Mouse (Mus musculus): Measurements from ENCODE around the gene Klf9. TPM values are rescaled to one million over a fixed set of nuclear protein-coding genes. Genes with fewer than 3 reads are reported as not detected.

Klf9 gene
- polyA plus RNA-seq, 1 experiment from 2014 or later, result 0.96 TPM

DNA sequence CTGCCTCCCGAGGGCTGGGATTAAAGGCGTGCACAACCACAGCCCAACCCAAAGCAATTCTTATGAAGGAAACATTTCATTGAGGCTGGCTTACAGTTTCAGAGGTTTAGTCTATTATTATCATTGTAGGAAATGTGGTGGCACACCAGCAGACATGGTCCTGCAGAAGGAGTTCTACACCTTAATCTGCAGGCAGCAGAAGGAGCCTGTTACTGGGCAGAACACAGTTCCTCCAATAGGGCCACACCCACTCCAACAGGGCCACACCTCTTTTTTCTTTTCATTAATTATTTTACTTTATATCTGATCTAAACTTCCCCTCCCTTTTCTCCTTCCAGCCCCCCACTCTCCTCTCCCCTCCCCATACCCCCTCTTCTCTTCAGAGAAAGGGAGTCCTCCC lies 11.1 kb upstream of the Klf9 start:
- ATAC-seq (ENCODE audit: low FRiP score), result no peak

DNA sequence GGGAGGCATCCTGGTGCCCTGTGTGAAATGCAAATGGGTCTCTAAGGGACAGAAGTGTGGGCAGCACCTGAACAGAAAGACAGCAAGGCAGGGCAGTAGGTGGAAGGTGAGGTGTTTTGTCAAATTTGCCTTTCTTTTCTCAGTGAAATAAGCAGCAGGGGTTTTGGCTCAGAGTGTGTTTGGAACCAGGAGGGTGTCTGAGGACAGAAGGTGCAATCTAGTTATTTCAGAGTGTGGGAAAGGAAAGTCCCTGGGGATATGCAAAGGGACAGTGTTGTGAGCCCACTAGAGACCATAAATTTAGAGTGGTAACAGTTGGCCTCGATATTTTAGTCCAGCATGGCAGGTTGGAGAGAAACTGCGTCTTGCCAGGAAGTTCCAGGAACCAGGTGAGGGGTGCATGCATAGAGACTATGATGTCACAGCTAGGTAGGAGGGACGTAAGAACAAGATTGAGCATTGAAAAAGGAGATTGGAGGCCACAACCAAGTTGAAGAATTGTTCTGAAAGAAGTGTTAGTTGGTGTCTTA lies 8.9 kb upstream of the Klf9 start:
- 66% methylated on average over 3 of the region's 3 CpGs for WGBS
- Histone ChIP-seq H3K36me3 (ENCODE audit: control insufficient read depth, insufficient read depth, low read length) (no peaks in the 10 kb centered on the region), H3K27ac (ENCODE audit: low read depth, low read length) (no peak overlapping the region), H3K9ac (ENCODE audit: low read length) (no peak overlapping the region), H3K4me1 (ENCODE audit: control insufficient read depth, insufficient read depth, low read length) (peaks cover 21% of the 10 kb centered on the region), H3K4me3 (ENCODE audit: low read depth, low read length) (no peak overlapping the region), H3K4me2 (no peak overlapping the region), H3K9me3 (ENCODE audit: control insufficient read depth, low read length) (no peaks in the 10 kb centered on the region), H3K27me3 (ENCODE audit: control insufficient read depth, insufficient read depth, low read length) (peaks cover 28% of the 10 kb centered on the region)
- ATAC-seq (ENCODE audit: low FRiP score) (no peak), DNase-seq (ENCODE audit: low spot score, missing footprints) (no peak)

More for the DNA sequence above, 11.1 kb upstream of the Klf9 start:
- no peak for DNase-seq (ENCODE audit: low spot score, missing footprints)
- 84% methylated on average over 2 of the region's 2 CpGs for WGBS
- Histone ChIP-seq H3K4me2 (no peak overlapping the region), H3K9me3 (ENCODE audit: control insufficient read depth, low read length) (no peaks in the 10 kb centered on the region), H3K27me3 (ENCODE audit: control insufficient read depth, insufficient read depth, low read length) (peaks cover 19% of the 10 kb centered on the region), H3K4me1 (ENCODE audit: control insufficient read depth, insufficient read depth, low read length) (peaks cover 8% of the 10 kb centered on the region), H3K27ac (ENCODE audit: low read depth, low read length) (no peak overlapping the region), H3K4me3 (ENCODE audit: low read depth, low read length) (no peak overlapping the region), H3K36me3 (ENCODE audit: control insufficient read depth, insufficient read depth, low read length) (no peaks in the 10 kb centered on the region), H3K9ac (ENCODE audit: low read length) (no peak overlapping the region)

DNA sequence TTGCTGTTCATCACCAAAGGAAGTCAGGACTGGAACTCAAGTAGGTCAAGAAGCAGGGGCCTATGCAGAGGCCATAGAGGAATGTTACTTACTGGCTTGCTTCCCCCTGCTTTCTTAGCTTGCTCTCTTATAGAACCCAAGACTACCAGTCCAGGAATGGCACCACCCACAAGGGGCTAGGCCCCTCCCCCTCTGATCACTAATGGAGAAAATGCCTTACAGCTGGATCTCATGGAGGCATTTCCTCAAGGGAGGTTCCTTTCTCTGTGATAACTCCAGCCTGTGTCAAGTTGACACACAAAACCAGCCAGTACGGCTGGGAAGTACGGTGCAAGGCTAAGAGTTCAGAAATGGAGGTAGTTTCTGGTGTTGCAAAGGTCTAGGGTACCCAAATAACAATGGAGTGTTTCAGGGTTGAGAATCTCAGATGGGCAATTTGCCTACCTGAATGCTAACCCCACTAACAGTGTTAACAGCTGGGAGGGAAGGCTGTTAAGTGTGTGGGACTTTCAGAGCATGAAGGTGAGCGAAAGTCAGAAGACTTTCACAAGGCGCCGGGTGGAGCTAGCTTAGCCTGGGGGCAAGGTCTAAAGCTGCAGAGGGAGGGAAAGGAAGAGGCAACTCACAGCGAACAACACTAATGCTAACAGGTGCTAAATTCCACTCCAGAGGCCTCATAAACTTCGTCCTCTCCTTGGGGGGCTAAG lies 8.2 kb upstream of the Klf9 start:
- Histone ChIP-seq H3K9ac (ENCODE audit: low read length) (no peak overlapping the region), H3K36me3 (ENCODE audit: control insufficient read depth, insufficient read depth, low read length) (no peaks in the 10 kb centered on the region), H3K27me3 (ENCODE audit: control insufficient read depth, insufficient read depth, low read length) (peaks cover 29% of the 10 kb centered on the region), H3K4me3 (ENCODE audit: low read depth, low read length) (no peak overlapping the region), H3K9me3 (ENCODE audit: control insufficient read depth, low read length) (no peaks in the 10 kb centered on the region), H3K27ac (ENCODE audit: low read depth, low read length) (no peak overlapping the region), H3K4me2 (no peak overlapping the region), H3K4me1 (ENCODE audit: control insufficient read depth, insufficient read depth, low read length) (peaks cover 21% of the 10 kb centered on the region)
- no peak for DNase-seq (ENCODE audit: low spot score, missing footprints)
- ATAC-seq (ENCODE audit: low FRiP score), result no peak
- WGBS, result 20% methylated on average over 7 of the region's 7 CpGs

- no peak for ATAC-seq (ENCODE audit: low FRiP score)
Observed at GRCm38 (mm10) chr19:23133427-23134094, 7.5 kb upstream of the Klf9 start.

DNA sequence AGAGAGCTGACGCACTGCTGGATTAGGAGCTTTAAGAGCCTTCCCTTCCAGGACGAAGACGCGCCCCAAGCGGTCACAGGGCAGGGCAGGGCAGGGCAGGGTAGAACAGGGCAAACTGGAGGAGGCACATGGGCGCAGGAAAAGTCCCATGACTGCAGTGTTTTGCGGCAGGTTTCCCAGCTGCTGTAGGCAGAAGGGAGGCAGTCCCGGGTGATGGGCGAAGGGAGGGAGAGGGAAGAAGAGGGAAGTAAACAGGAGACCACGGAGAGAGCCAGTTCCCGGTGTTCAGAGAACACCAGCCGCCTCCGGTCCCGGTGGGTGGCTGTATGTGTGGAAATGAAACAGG lies 7.0 kb upstream of the Klf9 start:
- H3K36me3 ChIP-seq (ENCODE audit: control insufficient read depth, insufficient read depth, low read length), result no peaks in the 10 kb centered on the region
- no peak overlapping the region for H3K9ac ChIP-seq (ENCODE audit: low read length)
- H3K4me2 ChIP-seq, result peak overlapping the region; percentile 85
- no peaks in the 10 kb centered on the region for H3K9me3 ChIP-seq (ENCODE audit: control insufficient read depth, low read length)
- H3K4me3 ChIP-seq (ENCODE audit: low read depth, low read length), result peak overlapping the region; percentile 37; the same call in 1 of the 2 replicates
- no peak overlapping the region for H3K27ac ChIP-seq (ENCODE audit: low read depth, low read length)
- DNase-seq (ENCODE audit: low spot score, missing footprints) (peak; percentile 92), ATAC-seq (ENCODE audit: low FRiP score) (peak; percentile 33; the same call in 1 of the 2 replicates)
- peaks cover 21% of the 10 kb centered on the region for H3K4me1 ChIP-seq (ENCODE audit: control insufficient read depth, insufficient read depth, low read length)
- under 1% methylated on average over 14 of the region's 14 CpGs for WGBS
- peaks cover 29% of the 10 kb centered on the region for H3K27me3 ChIP-seq (ENCODE audit: control insufficient read depth, insufficient read depth, low read length)

More at GRCm38 (mm10) chr19:23133427-23134094, 7.5 kb upstream of the Klf9 start:
- peaks cover 21% of the 10 kb centered on the region for H3K4me1 ChIP-seq (ENCODE audit: control insufficient read depth, insufficient read depth, low read length)
- H3K27ac ChIP-seq (ENCODE audit: low read depth, low read length), result no peak overlapping the region
- no peak overlapping the region for H3K9ac ChIP-seq (ENCODE audit: low read length)
- DNase-seq (ENCODE audit: low spot score, missing footprints), result no peak
- no peak overlapping the region; the same call in 1 of the 2 replicates for H3K4me3 ChIP-seq (ENCODE audit: low read depth, low read length)
- peak overlapping the region; percentile 85 for H3K4me2 ChIP-seq
- H3K36me3 ChIP-seq (ENCODE audit: control insufficient read depth, insufficient read depth, low read length), result no peaks in the 10 kb centered on the region
- 4% methylated on average over 9 of the region's 9 CpGs for WGBS
- H3K9me3 ChIP-seq (ENCODE audit: control insufficient read depth, low read length), result no peaks in the 10 kb centered on the region
- peaks cover 29% of the 10 kb centered on the region for H3K27me3 ChIP-seq (ENCODE audit: control insufficient read depth, insufficient read depth, low read length)

- Histone ChIP-seq H3K4me3 (ENCODE audit: low read depth, low read length) (peak overlapping the region; percentile 37), H3K27ac (ENCODE audit: low read depth, low read length) (no peak overlapping the region), H3K4me2 (peak overlapping the region; percentile 85), H3K27me3 (ENCODE audit: control insufficient read depth, insufficient read depth, low read length) (peaks cover 29% of the 10 kb centered on the region), H3K36me3 (ENCODE audit: control insufficient read depth, insufficient read depth, low read length) (no peaks in the 10 kb centered on the region), H3K9ac (ENCODE audit: low read length) (peak overlapping the region; percentile 52), H3K9me3 (ENCODE audit: control insufficient read depth, low read length) (no peaks in the 10 kb centered on the region), H3K4me1 (ENCODE audit: control insufficient read depth, insufficient read depth, low read length) (peaks cover 21% of the 10 kb centered on the region)
- peak; percentile 60 for ATAC-seq (ENCODE audit: low FRiP score)
- DNase-seq (ENCODE audit: low spot score, missing footprints), result peak; percentile 95
- WGBS, result under 1% methylated on average over 43 of the region's 47 CpGs
Observed at GRCm38 (mm10) chr19:23134441-23135301, 6.4 kb upstream of the Klf9 start.

GRCm38 (mm10) chr19:23135349-23136201 lies 5.5 kb upstream of the Klf9 start:
- peak overlapping the region; percentile 52 for H3K9ac ChIP-seq (ENCODE audit: low read length)
- 1% methylated on average over 55 of the region's 55 CpGs for WGBS
- H3K36me3 ChIP-seq (ENCODE audit: control insufficient read depth, insufficient read depth, low read length), result no peaks in the 10 kb centered on the region
- no peak overlapping the region for H3K27ac ChIP-seq (ENCODE audit: low read depth, low read length)
- peaks cover 21% of the 10 kb centered on the region for H3K4me1 ChIP-seq (ENCODE audit: control insufficient read depth, insufficient read depth, low read length)
- DNase-seq (ENCODE audit: low spot score, missing footprints) (no peak), ATAC-seq (ENCODE audit: low FRiP score) (peak; percentile 79)
- H3K4me3 ChIP-seq (ENCODE audit: low read depth, low read length), result peak overlapping the region; percentile 37
- no peaks in the 10 kb centered on the region for H3K9me3 ChIP-seq (ENCODE audit: control insufficient read depth, low read length)
- peaks cover 29% of the 10 kb centered on the region for H3K27me3 ChIP-seq (ENCODE audit: control insufficient read depth, insufficient read depth, low read length)
- H3K4me2 ChIP-seq, result peak overlapping the region; percentile 85

DNA sequence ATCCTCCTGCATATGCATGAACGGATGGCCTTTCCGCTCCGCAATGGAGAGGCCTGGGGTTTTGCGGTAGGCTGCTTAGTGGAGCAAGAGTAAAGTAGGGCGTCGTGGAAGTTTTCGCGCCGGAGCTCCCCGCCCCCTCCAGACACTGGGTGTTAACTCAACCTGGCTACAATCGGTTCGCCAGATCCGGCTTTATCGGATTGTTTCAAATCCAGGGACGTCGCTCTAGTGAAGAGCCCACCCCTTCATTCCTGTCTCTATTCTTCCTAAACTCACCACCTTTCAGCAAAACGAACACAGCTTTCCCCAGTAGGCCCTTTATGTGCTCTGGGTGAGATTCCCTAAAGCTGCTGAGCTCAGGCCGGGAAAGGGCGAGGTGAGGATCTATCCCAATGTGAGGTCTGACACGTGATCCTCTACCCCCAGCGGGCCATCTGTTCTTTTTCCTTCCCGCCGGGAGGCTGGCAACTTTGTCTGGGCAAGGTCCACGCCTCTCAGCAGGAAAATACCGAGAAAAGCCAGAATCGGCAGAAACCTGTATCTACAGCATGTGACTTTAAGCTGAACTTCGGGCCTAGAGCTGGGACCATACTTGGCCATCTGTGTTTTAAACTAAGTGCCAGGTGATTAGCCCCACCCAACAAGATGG lies 4.7 kb upstream of the Klf9 start:
- Histone ChIP-seq H3K4me1 (ENCODE audit: control insufficient read depth, insufficient read depth, low read length) (peaks cover 21% of the 10 kb centered on the region), H3K9me3 (ENCODE audit: control insufficient read depth, low read length) (no peaks in the 10 kb centered on the region), H3K9ac (ENCODE audit: low read length) (peak overlapping the region; percentile 52), H3K4me2 (peak overlapping the region; percentile 85), H3K27me3 (ENCODE audit: control insufficient read depth, insufficient read depth, low read length) (peaks cover 29% of the 10 kb centered on the region), H3K4me3 (ENCODE audit: low read depth, low read length) (peak overlapping the region; percentile 37), H3K36me3 (ENCODE audit: control insufficient read depth, insufficient read depth, low read length) (no peaks in the 10 kb centered on the region), H3K27ac (ENCODE audit: low read depth, low read length) (no peak overlapping the region)
- ATAC-seq (ENCODE audit: low FRiP score) (0 out of 2 replicates have a peak, but pooled peaks have one; percentile 12), DNase-seq (ENCODE audit: low spot score, missing footprints) (peak; percentile 98)
- WGBS, result under 1% methylated on average over 27 of the region's 27 CpGs

Measured in midbrain, embryonic 11.5 days (tissue).